ENCODE assay signal across 8 mouse cellular contexts in the genomic region with DNA sequence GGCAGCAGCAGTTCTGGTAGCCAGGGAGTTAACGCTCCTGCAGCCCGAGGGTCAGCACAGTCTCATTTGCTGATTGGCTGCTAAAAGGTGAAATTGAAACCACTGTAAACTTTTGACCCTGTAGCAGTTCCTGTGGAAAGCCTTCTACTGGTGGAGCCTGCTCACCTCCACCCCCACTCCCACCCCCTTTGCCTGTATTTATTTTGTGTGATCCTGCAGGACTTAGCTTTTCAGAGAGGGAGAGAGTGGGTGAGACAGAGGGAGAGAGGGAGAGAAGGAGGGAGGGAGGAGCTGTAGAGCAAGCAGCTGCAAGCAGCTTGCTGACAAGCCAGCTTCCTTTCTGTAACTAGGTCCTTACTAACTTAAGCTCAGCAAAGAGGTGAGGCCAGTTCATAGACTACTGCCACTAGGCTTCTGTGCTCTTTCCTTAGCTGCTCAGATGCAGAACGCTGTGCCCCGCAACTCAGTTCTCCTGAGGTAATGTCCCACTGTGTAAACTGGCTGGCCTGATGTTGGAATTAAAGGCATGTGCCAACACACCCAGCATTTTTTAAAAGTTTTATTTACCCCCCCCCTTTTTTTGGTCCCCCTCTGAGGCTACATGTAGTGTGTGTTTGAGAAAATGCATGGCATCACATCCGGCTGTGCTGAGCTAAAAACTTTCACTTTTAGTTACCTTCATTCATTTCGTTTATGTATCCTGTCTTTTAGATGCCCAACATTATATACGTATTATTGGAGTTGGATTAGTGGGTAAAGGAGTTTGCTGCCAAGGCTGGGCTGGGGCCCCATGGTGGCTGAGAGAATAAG. TPM values are rescaled to one million over a fixed set of nuclear protein-coding genes. Genes with fewer than 3 reads are reported as not detected.
DNase-seq lines count a peak whose midpoint lies in the region; ATAC-seq lines count a peak whose summit lies in the region.

No protein-coding gene starts in this region.

- H3K4me2 ChIP-seq in embryonic facial prominence, embryonic 12.5 days (replicated peaks), result peak overlapping the region; percentile 46
- H3K4me2 ChIP-seq in heart, embryonic 12.5 days, result peak overlapping the region; percentile 69
- peak overlapping the region; percentile 56 for H3K4me2 ChIP-seq in kidney, embryonic 15.5 days

- peaks cover 34% of the 10 kb centered on the region for H3K4me1 ChIP-seq in embryonic facial prominence, embryonic 12.5 days
- H3K4me1 ChIP-seq in heart, embryonic 12.5 days (replicated peaks), result peaks cover 43% of the 10 kb centered on the region
- H3K4me1 ChIP-seq in kidney, embryonic 15.5 days, result peaks cover 69% of the 10 kb centered on the region

- peak overlapping the region; percentile 19; the same call in 1 of the 2 replicates for H3K4me3 ChIP-seq in embryonic facial prominence, embryonic 12.5 days
- peak overlapping the region; percentile 31 for H3K4me3 ChIP-seq in heart, embryonic 12.5 days
- peak overlapping the region; percentile 12 for H3K4me3 ChIP-seq in kidney, embryonic 15.5 days (replicated peaks)

- H3K27ac ChIP-seq in embryonic facial prominence, embryonic 12.5 days, result peak overlapping the region; percentile 94
- peak overlapping the region; percentile 93 for H3K27ac ChIP-seq in heart, embryonic 12.5 days (ENCODE audit: poor library complexity, severe bottlenecking)
- H3K27ac ChIP-seq in kidney, embryonic 15.5 days, result peak overlapping the region; percentile 97

- no peaks in the 10 kb centered on the region for H3K27me3 ChIP-seq in embryonic facial prominence, embryonic 12.5 days
- no peaks in the 10 kb centered on the region for H3K27me3 ChIP-seq in heart, embryonic 12.5 days (replicated peaks)
- no peaks in the 10 kb centered on the region for H3K27me3 ChIP-seq in kidney, embryonic 15.5 days

- ATAC-seq in embryonic facial prominence, embryonic 12.5 days (ENCODE audit: insufficient number of reproducible peaks, insufficient read depth, low FRiP score, low TSS enrichment), result peak; percentile 96
- peak; percentile 85 for ATAC-seq in heart, embryonic 12.5 days (ENCODE audit: insufficient number of reproducible peaks, low FRiP score)
- peak; percentile 96 for ATAC-seq in kidney, embryonic 15.5 days (replicated peaks; ENCODE audit: low FRiP score)

- H3K9me3 ChIP-seq in embryonic facial prominence, embryonic 12.5 days, result no peaks in the 10 kb centered on the region
- no peaks in the 10 kb centered on the region for H3K9me3 ChIP-seq in heart, embryonic 12.5 days (replicated peaks)
- no peaks in the 10 kb centered on the region for H3K9me3 ChIP-seq in kidney, embryonic 15.5 days (replicated peaks)

- WGBS in embryonic facial prominence, embryonic 12.5 days, result 20% methylated on average over 7 of the region's 7 CpGs
- WGBS in heart, embryonic 12.5 days, result 32% methylated on average over 7 of the region's 7 CpGs
- WGBS in kidney, embryonic 15.5 days, result 14% methylated on average over 7 of the region's 7 CpGs

- no peak overlapping the region for H3K9ac ChIP-seq in embryonic facial prominence, embryonic 12.5 days
- peak overlapping the region; percentile 55 for H3K9ac ChIP-seq in heart, embryonic 12.5 days
- H3K9ac ChIP-seq in kidney, embryonic 15.5 days, result peak overlapping the region; percentile 37; the same call in 1 of the 2 replicates

- peak; percentile 36 for DNase-seq in right cerebral cortex, postnatal 25 days
- no peak for DNase-seq in right cerebral cortex, postnatal 10 days (ENCODE audit: low spot score in 2 of 2)
- peak; percentile 74 for DNase-seq in lung, postnatal 10 days
- peak; percentile 27 for DNase-seq in ovary, postnatal 10 days (ENCODE audit: low spot score)
- DNase-seq in cerebellum, adult 9-10 months, result no peak

- H3K36me3 ChIP-seq in embryonic facial prominence, embryonic 12.5 days, result no peaks in the 10 kb centered on the region
- H3K36me3 ChIP-seq in heart, embryonic 12.5 days, result no peaks in the 10 kb centered on the region
- 0 out of 2 replicates have a peak, but pooled peaks cover 8% of the 10 kb centered on the region for H3K36me3 ChIP-seq in kidney, embryonic 15.5 days

RNA-seq across cellular contexts. Expression of gene Ncoa3, which starts 38.9 kb away (rescaled TPM):
- 16.6 and 17.4 TPM in 2 replicates for polyA plus RNA-seq in embryonic facial prominence, embryonic 12.5 days (2016; fragmentation: Nextera tagmentation; extraction: Ambion mirVana)
- 16.4 and 17.4 TPM in 2 replicates for polyA plus RNA-seq in heart, embryonic 12.5 days (2016; fragmentation: Nextera tagmentation; extraction: Ambion mirVana)
- 17.4 and 19.2 TPM in 2 replicates for polyA plus RNA-seq in kidney, embryonic 15.5 days (2015; fragmentation: Nextera tagmentation; extraction: Ambion mirVana)

Comparison
In these comparisons a context has a peak if more than half of its experiments do, and no peak if none do; other contexts are left out.
1. DNase-seq: peak in right cerebral cortex, postnatal 25 days (single experiment), lung, postnatal 10 days (single experiment) and ovary, postnatal 10 days (single experiment); none in right cerebral cortex, postnatal 10 days (0 of 2) and cerebellum, adult 9-10 months (single experiment).
2. Peak in every context shown above with its lines, with median percentiles within 50 percentile points of each other: ATAC-seq, H3K27ac ChIP-seq, H3K4me2 ChIP-seq and H3K4me3 ChIP-seq.